Mouse (Mus musculus) liver, embryonic 16.5 days (tissue): ENCODE data around the gene Nod1. TPM values are rescaled to one million over a fixed set of nuclear protein-coding genes. Genes with fewer than 3 reads are reported as not detected.
"Not testable (repeated sequence)": the region's sequence is repeated elsewhere in the genome, so short reads cannot be mapped to it uniquely, and the experiment has no call there.

Experiments
- ATAC-seq: fragments of 200-750 bp; cut with Nextera tagmentation; 2 replicates; pipeline ENCODE4 v1.8.0; 2017; ENCODE audit warnings: low read depth, mild to moderate bottlenecking, moderate number of reproducible peaks, moderate library complexity
- H3K27ac ChIP-seq: fragments of 300-500 bp; sonication (generic); 2 replicates; pipeline ENCODE4 v1.5.1; 2014; ENCODE audit warnings: mild to moderate bottlenecking, low read length
- H3K27me3 ChIP-seq: fragments of 300-500 bp; sonication (generic); 2 replicates; pipeline ENCODE4 v1.6.1; 2014; ENCODE audit warnings: low read depth, low read length, mixed read lengths; ENCODE audit not compliant: control insufficient read depth, insufficient read depth
- H3K36me3 ChIP-seq: fragments of 300-500 bp; sonication (generic); 2 replicates; pipeline ENCODE4 v1.6.1; 2014; ENCODE audit warnings: mild to moderate bottlenecking; ENCODE audit not compliant: control insufficient read depth, insufficient read depth
- H3K4me1 ChIP-seq: fragments of 300-500 bp; sonication (generic); 2 replicates; pipeline ENCODE4 v1.6.1; 2014; ENCODE audit warnings: low read depth, low read length, mixed read lengths; ENCODE audit not compliant: control insufficient read depth
- H3K4me2 ChIP-seq: fragments of 300-500 bp; sonication (generic); 2 replicates; pipeline ENCODE4 v1.6.1; 2014; ENCODE audit warnings: low read depth, low read length, mixed read lengths
- H3K4me3 ChIP-seq: fragments of 300-500 bp; sonication (generic); 2 replicates; pipeline ENCODE4 v1.5.1; 2014; ENCODE audit warnings: low read depth, mild to moderate bottlenecking, low read length
- H3K9ac ChIP-seq: fragments of 300-500 bp; sonication (generic); 2 replicates; pipeline ENCODE4 v1.6.1; 2014; ENCODE audit warnings: low read depth, low read length
- H3K9me3 ChIP-seq: fragments of 300-500 bp; sonication (generic); replicated peaks from 2 replicates; pipeline ENCODE4 v1.6.1; 2016; ENCODE audit warnings: low read length; ENCODE audit not compliant: control insufficient read depth
- WGBS: fragments of 180-500 bp; shearing (Covaris S2); extraction: QIAGEN DNeasy Blood & Tissue Kit; methylation state at CpG from one replicate; pipeline ENCODE4 v1.1.7; 2014; ENCODE audit not compliant: insufficient replicate concordance; 5-methylcytosine and 5-hydroxymethylcytosine counted together
- polyA plus RNA-seq: library from polyadenylated mRNA; unstranded; fragments of >200 nt; fragmentation: Nextera tagmentation; extraction: Ambion mirVana; gene quantifications from 2 replicates; pipeline ENCODE4 v1.2.1, GENCODE M21; 2015

Nod1 gene
- polyA plus RNA-seq, 1 experiment from 2014 or later: 3.0 TPM

- H3K36me3 ChIP-seq: no peaks in the 10 kb centered on the region
- ATAC-seq: no peak
- no peaks in the 10 kb centered on the region for H3K9me3 ChIP-seq
- H3K9ac ChIP-seq: no peak overlapping the region
- H3K27me3 ChIP-seq: no peaks in the 10 kb centered on the region
- WGBS: 24% methylated on average over 10 of the region's 10 CpGs
- H3K4me3 ChIP-seq: no peak overlapping the region
- peak overlapping the region; percentile 54 for H3K27ac ChIP-seq
- H3K4me1 ChIP-seq: no peaks in the 10 kb centered on the region
- H3K4me2 ChIP-seq: no peak overlapping the region
Observed at GRCm38 (mm10) chr6:54954659-54955414, 17.6 kb downstream of the Nod1 start.

- not testable (repeated sequence) for H3K36me3 ChIP-seq, H3K9me3 ChIP-seq, H3K27me3 ChIP-seq, H3K27ac ChIP-seq, H3K9ac ChIP-seq, ATAC-seq, H3K4me2 ChIP-seq, H3K4me3 ChIP-seq, H3K4me1 ChIP-seq
- WGBS: 72% methylated on average over 4 of the region's 4 CpGs
Observed at GRCm38 (mm10) chr6:54953399-54953798, 19.0 kb downstream of the Nod1 start.

GRCm38 (mm10) chr6:54952542-54952941 is 19.9 kb downstream of the Nod1 start:
- Histone ChIP-seq H3K4me1 (no peaks in the 10 kb centered on the region; the same call in 1 of the 2 replicates), H3K4me3 (no peak overlapping the region), H3K36me3 (no peaks in the 10 kb centered on the region), H3K9me3 (no peaks in the 10 kb centered on the region), H3K27me3 (no peaks in the 10 kb centered on the region), H3K27ac (no peak overlapping the region), H3K9ac (no peak overlapping the region), H3K4me2 (no peak overlapping the region)
- WGBS: 74% methylated on average over 3 of the region's 3 CpGs
- no peak for ATAC-seq

- no peak overlapping the region for H3K4me2 ChIP-seq
- H3K4me3 ChIP-seq: no peak overlapping the region
- no peak overlapping the region for H3K9ac ChIP-seq
- no peak for ATAC-seq
- no peaks in the 10 kb centered on the region for H3K36me3 ChIP-seq
- no peaks in the 10 kb centered on the region for H3K9me3 ChIP-seq
- whole genome bisulfite sequencing: 30% methylated on average over 5 of the region's 5 CpGs
- H3K27ac ChIP-seq: no peak overlapping the region
- H3K4me1 ChIP-seq: no peaks in the 10 kb centered on the region; the same call in 1 of the 2 replicates
- H3K27me3 ChIP-seq: peaks cover 3% of the 10 kb centered on the region; the same call in 1 of the 2 replicates
Observed at GRCm38 (mm10) chr6:54948682-54949081, 23.7 kb downstream of the Nod1 start.

GRCm38 (mm10) chr6:54946241-54946953 is 26.0 kb downstream of the Nod1 start:
- Histone ChIP-seq H3K9ac (no peak overlapping the region), H3K4me2 (no peak overlapping the region), H3K36me3 (no peaks in the 10 kb centered on the region), H3K4me1 (no peaks in the 10 kb centered on the region; the same call in 1 of the 2 replicates), H3K27me3 (peaks cover 3% of the 10 kb centered on the region; the same call in 1 of the 2 replicates), H3K27ac (no peak overlapping the region), H3K4me3 (no peak overlapping the region), H3K9me3 (no peaks in the 10 kb centered on the region)
- WGBS: 48% methylated on average over 4 of the region's 4 CpGs
- no peak for ATAC-seq

- WGBS: 71% methylated on average over 16 of the region's 16 CpGs
- no peak for ATAC-seq
- Histone ChIP-seq H3K27ac (no peak overlapping the region), H3K27me3 (peaks cover 3% of the 10 kb centered on the region; the same call in 1 of the 2 replicates), H3K36me3 (no peaks in the 10 kb centered on the region), H3K4me1 (no peaks in the 10 kb centered on the region; the same call in 1 of the 2 replicates), H3K4me3 (no peak overlapping the region), H3K9me3 (no peaks in the 10 kb centered on the region), H3K9ac (no peak overlapping the region), H3K4me2 (no peak overlapping the region)
Observed at GRCm38 (mm10) chr6:54944551-54944950, 27.9 kb downstream of the Nod1 start.

GRCm38 (mm10) chr6:54943753-54944152 is 28.7 kb downstream of the Nod1 start:
- no peak for ATAC-seq
- no peak overlapping the region for H3K4me2 ChIP-seq
- H3K4me1 ChIP-seq: no peaks in the 10 kb centered on the region; the same call in 1 of the 2 replicates
- WGBS: 40% methylated on average over 24 of the region's 24 CpGs
- no peak overlapping the region for H3K4me3 ChIP-seq
- no peak overlapping the region for H3K27ac ChIP-seq
- no peaks in the 10 kb centered on the region for H3K36me3 ChIP-seq
- H3K27me3 ChIP-seq: peaks cover 3% of the 10 kb centered on the region; the same call in 1 of the 2 replicates
- no peak overlapping the region for H3K9ac ChIP-seq
- no peaks in the 10 kb centered on the region for H3K9me3 ChIP-seq

- H3K9me3 ChIP-seq: no peaks in the 10 kb centered on the region
- no peak overlapping the region for H3K4me3 ChIP-seq
- H3K36me3 ChIP-seq: no peaks in the 10 kb centered on the region
- no peak overlapping the region for H3K27ac ChIP-seq
- 65% methylated on average over 16 of the region's 16 CpGs for WGBS
- peaks cover 3% of the 10 kb centered on the region; the same call in 1 of the 2 replicates for H3K27me3 ChIP-seq
- H3K4me2 ChIP-seq: no peak overlapping the region
- ATAC-seq: no peak
- no peak overlapping the region for H3K9ac ChIP-seq
- no peaks in the 10 kb centered on the region; the same call in 1 of the 2 replicates for H3K4me1 ChIP-seq
Observed at GRCm38 (mm10) chr6:54943292-54943691, 29.1 kb downstream of the Nod1 start.

- H3K9ac ChIP-seq: no peak overlapping the region
- H3K27ac ChIP-seq: no peak overlapping the region
- H3K4me2 ChIP-seq: no peak overlapping the region
- 61% methylated on average over 6 of the region's 6 CpGs for WGBS
- H3K4me3 ChIP-seq: no peak overlapping the region
- H3K27me3 ChIP-seq: peaks cover 3% of the 10 kb centered on the region; the same call in 1 of the 2 replicates
- no peaks in the 10 kb centered on the region for H3K9me3 ChIP-seq
- no peak for ATAC-seq
- no peaks in the 10 kb centered on the region; the same call in 1 of the 2 replicates for H3K4me1 ChIP-seq
- H3K36me3 ChIP-seq: no peaks in the 10 kb centered on the region
Observed at GRCm38 (mm10) chr6:54941149-54941548, 31.3 kb downstream of the Nod1 start.
